ENCODE assay signal across 11 mouse cellular contexts in the genomic region with DNA sequence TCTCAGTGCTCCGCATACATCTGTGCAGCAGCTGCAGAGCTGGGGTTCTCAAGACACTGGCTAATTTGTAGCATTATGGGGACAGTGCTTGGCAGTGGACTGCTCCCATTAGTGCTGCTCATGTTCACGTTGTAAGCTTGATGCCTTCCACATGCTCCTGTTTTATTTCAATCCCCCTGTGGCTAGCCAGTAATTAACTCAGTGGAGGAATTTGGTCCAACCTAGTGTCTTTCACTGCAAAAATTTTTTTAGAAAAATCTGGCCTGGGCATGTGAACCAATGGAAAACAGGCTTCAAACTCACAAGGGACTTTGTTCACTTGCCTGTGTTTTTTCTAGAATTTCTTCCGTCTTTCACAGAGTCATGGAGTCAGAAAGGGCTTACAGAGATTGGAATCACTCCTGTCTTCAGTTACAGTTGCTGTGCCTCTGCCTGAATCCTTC.
DNase-seq lines count a peak whose midpoint lies in the region; ATAC-seq lines count a peak whose summit lies in the region.
"Had no signal": no experiment of that assay in that cellular context is flagged by ENCODE, and none has a peak within 500 bp of the region (broad histone marks: within the 10 kb centered on the region; RNA-seq: fewer than 3 reads in every experiment).

No protein-coding gene starts in this region.

- no peaks in the 10 kb centered on the region for H3K9me3 ChIP-seq in midbrain, embryonic 11.5 days (ENCODE audit: control insufficient read depth, low read length)
- H3K9me3 ChIP-seq in midbrain, embryonic 15.5 days = no peaks in the 10 kb centered on the region
- no peaks in the 10 kb centered on the region for H3K9me3 ChIP-seq in embryonic facial prominence, embryonic 15.5 days (replicated peaks)
- H3K9me3 ChIP-seq: hindbrain, embryonic 15.5 days had no signal

- no peak overlapping the region for H3K27ac ChIP-seq in midbrain, embryonic 11.5 days (ENCODE audit: low read depth, low read length)
- H3K27ac ChIP-seq in midbrain, embryonic 15.5 days = no peak overlapping the region
- H3K27ac ChIP-seq in embryonic facial prominence, embryonic 15.5 days (replicated peaks) = peak overlapping the region; percentile 87
- H3K27ac ChIP-seq: hindbrain, embryonic 15.5 days had no signal

- ATAC-seq in midbrain, embryonic 11.5 days (ENCODE audit: low FRiP score) = no peak
- no peak for ATAC-seq in midbrain, embryonic 15.5 days (replicated peaks)
- peak; percentile 97 for ATAC-seq in embryonic facial prominence, embryonic 15.5 days (ENCODE audit: insufficient number of reproducible peaks, low FRiP score, low TSS enrichment, low read depth)

- H3K9ac ChIP-seq in midbrain, embryonic 11.5 days (ENCODE audit: low read length) = no peak overlapping the region
- H3K9ac ChIP-seq in midbrain, embryonic 15.5 days = no peak overlapping the region
- H3K9ac ChIP-seq in embryonic facial prominence, embryonic 15.5 days = no peak overlapping the region
- H3K9ac ChIP-seq: hindbrain, embryonic 15.5 days had no signal

- 62% methylated on average over 3 of the region's 3 CpGs for WGBS in midbrain, embryonic 11.5 days
- WGBS in midbrain, embryonic 15.5 days = 73% methylated on average over 3 of the region's 3 CpGs
- WGBS in embryonic facial prominence, embryonic 15.5 days = 18% methylated on average over 3 of the region's 3 CpGs

- no peaks in the 10 kb centered on the region for H3K27me3 ChIP-seq in midbrain, embryonic 11.5 days (ENCODE audit: control insufficient read depth, insufficient read depth, low read length)
- no peaks in the 10 kb centered on the region for H3K27me3 ChIP-seq in midbrain, embryonic 15.5 days (replicated peaks)
- H3K27me3 ChIP-seq in embryonic facial prominence, embryonic 15.5 days = no peaks in the 10 kb centered on the region
- H3K27me3 ChIP-seq: hindbrain, embryonic 15.5 days had no signal

- H3K4me1 ChIP-seq in midbrain, embryonic 11.5 days (ENCODE audit: control insufficient read depth, insufficient read depth, low read length) = no peaks in the 10 kb centered on the region
- H3K4me1 ChIP-seq in midbrain, embryonic 15.5 days = no peaks in the 10 kb centered on the region
- peaks cover 17% of the 10 kb centered on the region for H3K4me1 ChIP-seq in embryonic facial prominence, embryonic 15.5 days
- H3K4me1 ChIP-seq: hindbrain, embryonic 15.5 days had no signal

- no peak overlapping the region for H3K4me3 ChIP-seq in midbrain, embryonic 11.5 days (ENCODE audit: low read depth, low read length)
- H3K4me3 ChIP-seq in midbrain, embryonic 15.5 days = no peak overlapping the region
- no peak overlapping the region for H3K4me3 ChIP-seq in embryonic facial prominence, embryonic 15.5 days (replicated peaks)
- H3K4me3 ChIP-seq: hindbrain, embryonic 15.5 days had no signal

- no peak overlapping the region for H3K4me2 ChIP-seq in midbrain, embryonic 11.5 days
- no peak overlapping the region for H3K4me2 ChIP-seq in midbrain, embryonic 15.5 days
- H3K4me2 ChIP-seq in embryonic facial prominence, embryonic 15.5 days (replicated peaks) = no peak overlapping the region
- H3K4me2 ChIP-seq: hindbrain, embryonic 15.5 days had no signal

- H3K36me3 ChIP-seq in midbrain, embryonic 11.5 days (ENCODE audit: control insufficient read depth, insufficient read depth, low read length) = no peaks in the 10 kb centered on the region
- H3K36me3 ChIP-seq in midbrain, embryonic 15.5 days (replicated peaks) = no peaks in the 10 kb centered on the region
- H3K36me3 ChIP-seq in embryonic facial prominence, embryonic 15.5 days = no peaks in the 10 kb centered on the region
- H3K36me3 ChIP-seq: hindbrain, embryonic 15.5 days had no signal

- peak; percentile 79 for DNase-seq in midbrain, embryonic 11.5 days (ENCODE audit: low spot score, missing footprints)
- DNase-seq in heart, postnatal 4 days = peak; percentile 35
- peak; percentile 85 for DNase-seq in skeletal muscle tissue, adult 2 months (ENCODE audit: low read depth, low spot score)
- no peak for DNase-seq in layer of hippocampus, adult 8-10 months (ENCODE audit: low spot score in 2 of 2)
- no peak for DNase-seq in right cerebral cortex, postnatal 36 days (ENCODE audit: low spot score in 2 of 2)
- no peak for DNase-seq in cerebellum, postnatal 14 days
- DNase-seq: adrenal gland, postnatal 14 days; thymus, postnatal 14 days had no signal

Comparison
In these comparisons a context has a peak if more than half of its experiments do, and no peak if none do; other contexts are left out.
1. DNase-seq: peak in midbrain, embryonic 11.5 days (single experiment), heart, postnatal 4 days (single experiment) and skeletal muscle tissue, adult 2 months (single experiment); none in layer of hippocampus, adult 8-10 months (0 of 2), right cerebral cortex, postnatal 36 days (0 of 2) and cerebellum, postnatal 14 days (0 of 2).